Mouse (Mus musculus): ENCODE measurements at regions not wholly inside any gene's neighbourhood (a gene's known extent, or its start where the extent isn't known, plus 50 kb on each side); places are given as distances from the start of the nearest gene placed in this dataset.

DNA sequence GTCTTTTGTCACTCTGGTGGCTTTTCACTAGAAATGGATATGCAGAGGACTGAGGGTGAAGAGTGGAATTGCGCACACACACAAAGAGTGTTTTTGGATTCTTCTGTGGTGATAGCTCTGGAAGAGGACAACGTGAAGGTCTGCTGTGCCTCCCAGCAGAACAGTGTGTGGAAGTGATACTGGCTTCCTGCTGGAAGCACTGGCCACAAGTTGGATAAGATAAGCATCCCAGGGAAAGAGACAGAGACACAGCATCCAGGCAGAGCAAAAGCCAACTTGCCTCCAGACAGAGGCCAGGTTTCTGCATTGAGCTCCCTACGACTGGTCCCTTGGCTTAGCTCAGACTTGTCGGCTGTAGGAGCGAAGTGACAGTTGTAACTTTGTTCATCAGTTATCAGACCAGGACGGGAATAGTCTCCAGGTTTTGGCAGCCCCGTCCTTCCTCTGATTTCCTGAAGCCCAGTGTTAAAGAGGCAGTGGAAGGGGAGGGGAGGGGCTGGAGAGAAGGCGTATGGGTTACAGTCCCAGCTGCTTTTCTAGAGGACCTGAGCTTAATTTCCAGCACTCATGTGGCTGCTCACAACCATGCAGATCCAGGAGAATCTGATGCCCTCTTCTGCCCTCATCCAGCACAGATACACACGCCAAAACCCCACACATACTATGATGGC is 89.2 kb downstream of the Tmem170b start:
- DNase-seq (ENCODE audit: low spot score), result no peak

DNA sequence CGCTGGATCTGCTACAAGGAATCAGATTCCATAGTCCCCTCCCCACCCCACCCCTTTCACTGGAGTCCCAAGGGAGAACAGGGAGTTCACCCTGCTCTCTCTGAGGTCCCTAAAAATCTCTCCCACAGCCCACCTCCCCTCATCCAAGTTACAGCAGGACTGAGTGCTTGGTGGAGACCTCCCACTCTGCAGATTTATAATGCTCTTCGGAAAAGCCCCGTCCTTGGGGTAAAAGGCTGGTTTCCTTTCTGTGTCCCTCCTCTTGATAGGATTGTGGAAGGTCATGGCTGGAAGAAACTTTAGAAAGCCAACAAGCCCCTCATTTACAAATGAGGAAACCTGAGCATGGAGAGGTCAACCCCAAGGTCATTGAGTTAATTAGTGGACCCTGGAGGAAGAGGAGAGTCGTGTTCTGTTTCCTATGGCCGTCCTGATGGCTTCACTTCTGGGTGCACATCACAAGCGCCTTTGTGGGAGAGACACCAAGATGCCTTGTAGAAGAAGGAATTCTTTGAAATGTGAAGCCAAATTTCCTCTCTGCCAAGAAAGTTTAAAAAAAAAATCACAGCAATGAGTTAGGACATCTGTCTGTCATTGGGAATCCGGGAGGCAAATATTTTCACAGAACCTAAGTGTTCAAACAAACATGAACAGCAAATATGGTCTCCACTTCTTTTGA is 91.2 kb downstream of the Tmem170b start:
- DNase-seq (ENCODE audit: low spot score), result no peak

DNA sequence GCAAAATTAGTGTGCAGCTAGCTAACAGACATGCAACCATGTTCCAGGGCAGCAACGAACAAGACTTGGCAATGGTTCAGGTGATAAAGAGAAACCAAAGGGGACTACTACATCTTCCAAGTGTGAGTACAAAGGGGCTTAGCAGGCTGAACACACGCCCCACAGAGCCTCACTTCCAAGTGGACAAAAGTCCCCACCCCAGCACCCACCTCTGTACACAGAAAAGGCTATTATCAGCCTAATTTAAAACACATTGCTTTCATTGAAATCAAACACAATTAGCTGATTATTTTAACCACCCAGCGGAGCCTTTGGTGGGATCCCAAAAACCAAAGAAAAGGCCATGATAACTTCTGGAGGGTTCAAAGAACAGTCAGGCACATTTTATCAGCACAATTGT is 95.6 kb downstream of the Tmem170b start:
- DNase-seq (ENCODE audit: low spot score), result no peak

DNA sequence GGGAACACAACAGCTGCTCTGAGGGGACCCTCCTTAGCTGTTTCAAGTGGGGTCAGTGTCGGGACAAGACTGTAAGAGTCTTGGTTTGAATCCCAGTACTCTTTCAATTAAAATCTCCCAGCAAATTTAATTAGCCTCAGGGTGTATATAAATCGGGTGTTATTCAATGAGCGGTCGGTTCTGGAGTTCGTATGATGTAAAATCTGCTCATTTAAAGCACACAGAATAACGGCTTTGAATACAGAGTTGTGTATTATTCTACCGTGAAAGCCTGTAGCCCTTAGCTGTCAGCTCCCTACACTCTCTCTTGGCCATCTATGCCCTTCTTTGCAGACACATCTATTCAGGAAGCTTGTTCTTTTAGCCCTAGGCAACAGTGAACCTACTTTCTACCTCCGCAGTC is 96.1 kb downstream of the Tmem170b start:
- no peak for DNase-seq (ENCODE audit: low spot score)

DNA sequence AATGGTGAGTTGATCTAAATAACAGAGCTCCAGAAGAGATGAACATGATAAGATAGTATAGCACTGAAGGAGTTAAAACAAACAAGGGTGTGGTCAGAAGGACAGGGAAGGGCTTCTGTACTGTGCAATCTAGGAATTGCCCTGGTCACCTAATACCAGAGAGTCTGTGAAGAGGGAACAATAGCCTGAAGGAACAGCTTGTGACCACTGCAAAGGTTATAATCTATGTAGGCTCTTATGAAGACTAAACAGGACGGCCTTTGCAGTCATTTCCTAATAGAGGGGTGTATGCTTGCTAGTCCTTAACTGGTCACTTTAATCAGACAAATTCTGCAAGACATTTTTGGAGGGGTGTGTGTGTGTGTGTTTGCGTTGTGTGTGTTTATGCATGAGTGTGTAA is 97.5 kb downstream of the Tmem170b start:
- DNase-seq (ENCODE audit: low spot score), result no peak

DNA sequence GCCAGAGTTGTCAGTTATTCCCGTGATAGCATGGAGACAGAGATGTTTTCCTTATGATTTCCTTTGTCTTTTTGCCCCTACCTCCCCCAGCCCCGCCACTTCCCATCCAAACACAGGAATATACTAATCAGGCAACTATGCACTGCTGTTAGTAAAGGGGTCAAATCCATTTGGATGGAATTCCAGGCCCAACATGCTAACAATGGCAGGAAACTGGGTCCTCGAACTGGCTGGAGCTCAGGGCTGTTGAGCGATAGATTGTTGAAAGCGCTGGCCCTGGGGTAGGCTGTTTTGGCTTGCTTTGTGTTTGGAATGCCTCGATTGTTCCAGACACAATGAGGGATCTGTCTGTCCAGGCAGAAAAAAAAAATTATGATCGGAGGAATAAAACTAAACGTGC is 97.9 kb downstream of the Tmem170b start:
- no peak for DNase-seq (ENCODE audit: low spot score)

DNA sequence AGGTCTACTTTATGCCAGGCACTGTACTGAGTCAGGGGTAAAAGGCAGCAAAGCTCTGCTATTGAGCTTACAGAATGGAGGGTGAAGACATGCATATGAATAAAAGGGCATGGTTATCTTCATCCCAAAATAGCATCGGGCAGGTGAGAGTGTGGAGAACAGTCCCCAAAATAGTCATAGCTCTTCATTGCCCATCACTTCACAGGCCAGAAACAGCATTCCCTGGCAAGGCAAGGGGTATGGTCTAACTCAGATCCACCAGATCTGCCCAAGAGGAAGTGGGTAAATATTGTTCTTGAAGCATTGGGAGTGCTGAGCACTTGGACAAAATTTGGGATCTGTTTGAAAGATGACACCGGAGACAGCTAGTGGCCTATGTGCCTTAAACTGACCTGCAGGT is 99.1 kb downstream of the Tmem170b start:
- DNase-seq (ENCODE audit: low spot score), result no peak

DNA sequence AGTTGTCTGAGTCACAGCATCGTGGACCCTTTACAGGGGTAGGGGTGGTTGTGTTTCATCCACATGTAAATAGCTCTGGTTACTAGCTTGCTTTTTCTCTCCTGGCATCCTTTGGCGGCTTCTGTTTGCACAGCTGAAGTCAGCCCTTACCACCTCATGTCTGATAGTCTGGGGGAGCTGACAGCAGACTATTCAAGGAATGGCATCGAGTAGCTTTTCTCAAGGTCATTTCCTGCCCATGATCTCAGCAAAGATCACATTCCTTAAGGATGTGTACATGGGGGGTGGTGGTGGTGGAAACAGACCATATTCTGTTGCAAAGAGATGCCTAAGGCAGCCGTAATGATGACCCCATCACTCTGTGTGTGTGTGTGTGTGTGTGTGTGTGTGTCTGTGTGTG is 99.9 kb downstream of the Tmem170b start:
- no peak for DNase-seq (ENCODE audit: low spot score)

DNA sequence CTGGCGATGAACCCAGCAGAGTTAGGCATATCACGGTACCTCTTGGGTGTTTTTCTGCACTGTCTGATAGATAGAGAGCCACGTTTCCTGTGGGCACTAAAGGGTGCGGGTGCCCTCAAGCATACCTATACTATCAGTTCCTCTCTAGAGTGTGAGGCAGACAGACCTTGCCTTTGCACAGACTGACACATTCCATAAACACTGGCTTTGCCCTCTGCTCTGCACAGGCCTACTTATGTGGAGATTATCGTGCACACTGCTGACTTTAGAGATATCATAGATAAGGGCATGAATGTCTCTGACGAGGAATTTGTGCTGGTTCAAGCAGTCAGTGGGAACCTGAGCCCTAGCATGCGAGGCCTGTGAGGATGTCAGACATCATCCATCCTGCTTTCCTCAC is 102.1 kb downstream of the Tmem170b start:
- no peak for DNase-seq (ENCODE audit: low spot score)

DNA sequence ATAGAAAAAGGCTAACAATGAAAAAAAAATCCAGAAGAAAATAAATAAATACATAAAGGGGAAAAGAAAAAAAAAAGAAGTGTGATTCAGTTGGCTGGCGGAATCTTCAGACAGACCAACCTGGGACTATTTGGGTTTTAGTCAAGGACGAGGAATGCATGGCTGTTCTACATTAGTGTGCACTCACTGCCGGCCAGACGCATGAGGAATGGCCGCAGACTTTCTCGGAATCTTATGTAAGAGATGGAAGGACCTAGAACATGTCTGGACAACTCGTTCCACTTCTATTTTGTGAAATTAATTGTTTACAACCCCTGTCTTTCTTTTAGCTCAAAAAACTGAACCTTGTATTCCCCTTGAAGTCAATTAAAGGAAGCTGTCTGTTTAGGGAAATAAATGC is 103.4 kb downstream of the Tmem170b start:
- no peak for DNase-seq (ENCODE audit: low spot score)

DNA sequence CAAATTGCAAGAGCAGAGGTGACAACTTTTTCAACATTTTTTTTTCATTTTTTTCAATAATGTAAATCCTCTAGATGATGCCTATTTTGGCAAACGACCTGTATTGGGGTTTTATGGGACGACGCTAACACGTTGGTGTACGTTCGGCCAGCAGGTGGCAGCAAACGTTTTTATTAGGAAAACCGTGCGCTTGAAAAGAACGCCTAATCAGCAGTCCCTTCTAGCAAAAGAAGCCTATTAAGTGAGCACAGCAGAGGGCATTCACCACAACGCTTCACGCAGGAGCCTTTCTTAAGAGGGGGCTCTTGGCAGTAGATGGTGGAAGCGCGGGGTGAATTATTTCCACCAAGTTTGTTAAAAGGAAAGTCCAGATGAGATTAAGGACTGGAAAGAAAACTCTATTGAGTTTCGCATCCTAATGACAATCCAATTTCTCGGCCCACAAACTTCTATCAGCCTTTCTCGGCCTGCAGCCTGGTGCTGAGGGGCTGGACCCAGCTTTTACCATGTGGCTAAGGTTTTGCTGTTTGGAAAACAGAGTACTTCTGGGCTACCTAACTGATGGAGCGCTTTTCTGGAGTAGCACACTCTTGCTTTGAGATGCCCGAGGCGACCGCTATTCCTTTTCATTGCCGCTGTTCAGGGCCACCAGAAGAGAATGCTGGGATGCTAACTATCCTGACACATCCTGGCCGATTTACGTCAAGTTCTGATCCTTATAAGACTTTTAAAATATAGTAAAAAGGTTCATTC is 103.9 kb downstream of the Tmem170b start:
- DNase-seq (ENCODE audit: low spot score), result peak; percentile 84

DNA sequence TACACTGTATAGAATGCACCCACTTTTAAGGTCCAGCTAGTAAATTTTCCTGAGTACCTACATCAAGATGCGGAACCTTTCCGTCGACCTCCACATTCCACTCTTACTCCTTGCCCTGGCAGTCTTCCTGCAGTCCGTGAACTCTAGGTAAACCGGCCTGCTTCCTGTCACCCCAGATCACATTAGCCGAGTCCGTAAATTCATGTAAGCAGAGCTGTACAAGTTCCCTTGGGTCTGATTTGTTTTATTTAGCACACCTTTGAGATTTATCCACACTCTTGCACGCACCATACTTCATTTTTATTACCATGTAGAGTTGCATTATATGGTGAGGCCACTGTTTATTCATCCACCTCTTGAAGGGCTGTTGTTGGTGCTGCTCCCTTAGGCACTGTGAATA is 106.9 kb downstream of the Tmem170b start:
- DNase-seq (ENCODE audit: low spot score), result no peak
